Mouse (Mus musculus): ENCODE results near the gene 2700081O15Rik.

- TF ChIP-seq POLR2A (IDR thresholded peaks at IDR 0.05; ENCODE audit: borderline replicate concordance, control insufficient read depth, low read depth, low read length) (no peak), CTCF (IDR thresholded peaks at IDR 0.05; ENCODE audit: control insufficient read depth, insufficient read depth, low read length) (no peak)
These were observed 6.2 kb downstream of the 2700081O15Rik start for GRCm38 (mm10) chr19:7423656-7424030.

Data from bone marrow, adult 2 months (tissue).